Mouse (Mus musculus): ENCODE measurements around the gene Olfr9. TPM values are rescaled to one million over a fixed set of nuclear protein-coding genes. Genes with fewer than 3 reads are reported as not detected.
"Not testable (repeated sequence)": the region's sequence is repeated elsewhere in the genome, so short reads cannot be mapped to it uniquely, and the experiment has no call there.

The Olfr9 gene
- not detected for total RNA-seq (2021)
- long read RNA-seq: 0 reads

GRCm38 (mm10) chr10:128989131-128989530 is at the start of gene Olfr9:
TSS of gene Olfr9 (plus strand) at chr10:128989431.
- not testable (repeated sequence) for DNase-seq (ENCODE audit: low spot score in 2 of 2)

GRCm38 (mm10) chr10:128940475-128941061 is 48.7 kb upstream of the Olfr9 start:
- no peak for DNase-seq (ENCODE audit: low spot score in 2 of 2)

- DNase-seq (ENCODE audit: low spot score in 2 of 2): no peak
Observed at GRCm38 (mm10) chr10:128945675-128946074, 43.6 kb upstream of the Olfr9 start.

- no peak for DNase-seq (ENCODE audit: low spot score in 2 of 2)
Observed at GRCm38 (mm10) chr10:128947496-128947895, 41.7 kb upstream of the Olfr9 start.

- DNase-seq (ENCODE audit: low spot score in 2 of 2): no peak
Observed at GRCm38 (mm10) chr10:128950208-128950887, 38.9 kb upstream of the Olfr9 start.

- no peak for DNase-seq (ENCODE audit: low spot score in 2 of 2)
Observed at GRCm38 (mm10) chr10:128958340-128958739, 30.9 kb upstream of the Olfr9 start.

GRCm38 (mm10) chr10:128960142-128960541 is 29.1 kb upstream of the Olfr9 start:
- no peak for DNase-seq (ENCODE audit: low spot score in 2 of 2)

GRCm38 (mm10) chr10:128960590-128961584 is 28.3 kb upstream of the Olfr9 start, which contains the start of gene Mettl7b:
TSS of gene Mettl7b (minus strand) at chr10:128960988.
- DNase-seq (ENCODE audit: low spot score in 2 of 2): peak in 1 of 2 experiments; percentile 58

GRCm38 (mm10) chr10:128964961-128965360 is 24.3 kb upstream of the Olfr9 start:
- DNase-seq (ENCODE audit: low spot score in 2 of 2): no peak

GRCm38 (mm10) chr10:128965871-128966270 is 23.4 kb upstream of the Olfr9 start:
- DNase-seq (ENCODE audit: low spot score in 2 of 2): no peak

GRCm38 (mm10) chr10:128968341-128968749 is 20.9 kb upstream of the Olfr9 start:
- no peak for DNase-seq (ENCODE audit: low spot score in 2 of 2)

GRCm38 (mm10) chr10:128970740-128971250 is 18.4 kb upstream of the Olfr9 start:
- DNase-seq (ENCODE audit: low spot score in 2 of 2): no peak

- no peak for DNase-seq (ENCODE audit: low spot score in 2 of 2)
Observed at GRCm38 (mm10) chr10:128972841-128973240, 16.4 kb upstream of the Olfr9 start.

GRCm38 (mm10) chr10:128976395-128976794 is 12.8 kb upstream of the Olfr9 start:
- no peak for DNase-seq (ENCODE audit: low spot score in 2 of 2)

GRCm38 (mm10) chr10:128977522-128978114 is 11.6 kb upstream of the Olfr9 start:
- peak; percentile 45 to 73 for DNase-seq (ENCODE audit: low spot score in 2 of 2)

GRCm38 (mm10) chr10:128980644-128981365 is 8.4 kb upstream of the Olfr9 start:
- no peak for DNase-seq (ENCODE audit: low spot score in 2 of 2)

- not testable (repeated sequence) for DNase-seq (ENCODE audit: low spot score in 2 of 2)
Observed at GRCm38 (mm10) chr10:128990129-128990850, 1.1 kb downstream of the Olfr9 start.

GRCm38 (mm10) chr10:128990994-128991393 is 1.8 kb downstream of the Olfr9 start:
- no peak for DNase-seq (ENCODE audit: low spot score in 2 of 2)

GRCm38 (mm10) chr10:128995796-128996195 is 6.6 kb downstream of the Olfr9 start:
- DNase-seq (ENCODE audit: low spot score in 2 of 2): no peak
